Mouse (Mus musculus) liver, embryonic 15.5 days (tissue): ENCODE measurements around the gene Mllt6. TPM values are rescaled to one million over a fixed set of nuclear protein-coding genes. Genes with fewer than 3 reads are reported as not detected.
A peak's percentile ranks its signal among the peaks of the same experiment; 100 is the strongest.

Source experiments
- ATAC-seq: fragments of 200-750 bp; cut with Nextera tagmentation; 2 replicates; pipeline ENCODE4 v1.8.0; 2017; ENCODE audit warnings: moderate number of reproducible peaks, mild to moderate bottlenecking, moderate library complexity; ENCODE audit not compliant: insufficient read depth
- H3K27ac ChIP-seq: fragments of 300-500 bp; sonication (generic); replicated peaks from 2 replicates; pipeline ENCODE4 v1.5.1; 2015; ENCODE audit warnings: mild to moderate bottlenecking, inconsistent platforms
- H3K27me3 ChIP-seq: fragments of 300-500 bp; sonication (generic); 2 replicates; pipeline ENCODE4 v1.6.1; 2015; ENCODE audit warnings: mild to moderate bottlenecking, inconsistent platforms
- H3K36me3 ChIP-seq: fragments of 300-500 bp; sonication (generic); replicated peaks from 2 replicates; pipeline ENCODE4 v1.6.1; 2015; ENCODE audit warnings: moderate library complexity, mild to moderate bottlenecking, inconsistent platforms
- H3K4me1 ChIP-seq: fragments of 300-500 bp; sonication (generic); replicated peaks from 2 replicates; pipeline ENCODE4 v1.6.1; 2015; ENCODE audit warnings: inconsistent platforms
- H3K4me2 ChIP-seq: fragments of 300-500 bp; sonication (generic); 2 replicates; pipeline ENCODE4 v1.6.1; 2015; ENCODE audit warnings: moderate library complexity, mild to moderate bottlenecking, inconsistent platforms
- H3K4me3 ChIP-seq: fragments of 300-500 bp; sonication (generic); replicated peaks from 2 replicates; pipeline ENCODE4 v1.5.1; 2015; ENCODE audit warnings: mild to moderate bottlenecking, inconsistent platforms
- H3K9ac ChIP-seq: fragments of 300-500 bp; sonication (generic); 2 replicates; pipeline ENCODE4 v1.6.1; 2015; ENCODE audit warnings: moderate library complexity, mild to moderate bottlenecking, inconsistent platforms
- H3K9me3 ChIP-seq: fragments of 300-500 bp; sonication (generic); replicated peaks from 2 replicates; pipeline ENCODE4 v1.6.1; 2016; ENCODE audit warnings: inconsistent platforms
- WGBS: fragments of 180-500 bp; shearing (Covaris S2); methylation state at CpG from one replicate; pipeline ENCODE4 v1.1.7; 2015; ENCODE audit warnings: mixed read lengths; ENCODE audit not compliant: insufficient replicate concordance; 5-methylcytosine and 5-hydroxymethylcytosine counted together
- polyA plus RNA-seq: library from polyadenylated mRNA; unstranded; fragments of >200 nt; fragmentation: Nextera tagmentation; extraction: Ambion mirVana; gene quantifications from 2 replicates; pipeline ENCODE4 v1.2.1, GENCODE M21; 2015

Gene Mllt6
- polyA plus RNA-seq, 1 experiment from 2014 or later = 0.20 TPM

DNA sequence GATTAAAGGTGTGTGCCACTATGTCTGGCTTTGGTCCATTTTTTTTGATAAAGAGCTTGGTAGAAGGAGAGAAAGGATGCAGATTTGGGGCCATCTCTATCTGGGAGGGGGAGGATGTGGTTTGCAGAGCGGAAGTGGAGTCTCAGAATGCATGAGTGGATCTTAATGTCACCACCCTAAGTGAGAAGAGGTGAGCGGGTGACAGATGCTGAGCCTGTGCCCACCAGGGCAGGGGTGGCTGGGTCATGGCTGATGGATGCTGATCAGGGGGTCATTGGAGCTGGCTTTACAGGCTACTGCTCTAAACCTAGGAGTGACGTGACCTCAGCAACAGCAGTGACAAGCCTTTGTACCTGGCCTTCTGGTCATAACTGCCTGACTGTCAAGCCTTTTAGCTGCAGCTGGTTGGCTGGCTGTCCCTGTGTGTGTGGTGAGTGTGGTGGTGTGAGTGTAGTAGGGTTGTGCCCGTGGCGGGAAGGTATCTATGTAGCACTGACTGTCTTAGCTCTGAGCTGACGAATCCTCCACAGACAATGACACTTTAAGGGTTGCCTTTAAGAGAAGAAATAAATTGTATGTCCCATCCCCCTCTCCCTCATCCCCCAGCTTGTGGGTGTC, 21.0 kb downstream of the Mllt6 start:
- Histone ChIP-seq H3K27me3 (peaks cover 31% of the 10 kb centered on the region), H3K9me3 (no peaks in the 10 kb centered on the region), H3K4me2 (no peak overlapping the region), H3K4me3 (no peak overlapping the region), H3K36me3 (peaks cover 3% of the 10 kb centered on the region; the same call in 1 of the 2 replicates), H3K27ac (no peak overlapping the region), H3K4me1 (peaks cover 22% of the 10 kb centered on the region), H3K9ac (no peak overlapping the region)
- no peak for ATAC-seq
- 43% methylated on average over 6 of the region's 6 CpGs for WGBS

DNA sequence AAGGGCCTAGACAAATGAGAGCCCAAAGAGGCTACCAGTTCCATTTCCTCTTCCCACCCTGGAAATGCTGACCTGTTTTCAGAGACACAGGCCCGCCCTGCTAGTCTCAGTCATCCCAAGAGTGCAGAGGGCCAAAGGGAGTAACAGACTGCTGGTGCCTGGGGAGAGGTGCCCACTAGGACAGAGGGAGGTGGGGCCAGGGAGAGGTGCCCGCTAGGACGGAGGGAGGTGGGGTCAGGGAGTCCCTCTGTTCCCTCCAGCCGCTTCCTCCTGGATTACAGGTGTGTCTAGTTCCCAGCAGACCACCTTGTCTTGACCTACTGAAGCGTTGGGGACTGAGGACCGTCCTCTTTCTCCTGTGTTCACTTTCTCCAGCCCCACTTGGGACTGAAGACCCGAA, 21.6 kb downstream of the Mllt6 start:
- H3K4me2 ChIP-seq = no peak overlapping the region
- H3K4me1 ChIP-seq = peaks cover 22% of the 10 kb centered on the region
- peaks cover 3% of the 10 kb centered on the region; the same call in 1 of the 2 replicates for H3K36me3 ChIP-seq
- H3K27ac ChIP-seq = no peak overlapping the region
- H3K9ac ChIP-seq = no peak overlapping the region
- ATAC-seq = no peak
- H3K27me3 ChIP-seq = peaks cover 31% of the 10 kb centered on the region
- no peak overlapping the region for H3K4me3 ChIP-seq
- WGBS = 37% methylated on average over 7 of the region's 7 CpGs
- H3K9me3 ChIP-seq = no peaks in the 10 kb centered on the region

DNA sequence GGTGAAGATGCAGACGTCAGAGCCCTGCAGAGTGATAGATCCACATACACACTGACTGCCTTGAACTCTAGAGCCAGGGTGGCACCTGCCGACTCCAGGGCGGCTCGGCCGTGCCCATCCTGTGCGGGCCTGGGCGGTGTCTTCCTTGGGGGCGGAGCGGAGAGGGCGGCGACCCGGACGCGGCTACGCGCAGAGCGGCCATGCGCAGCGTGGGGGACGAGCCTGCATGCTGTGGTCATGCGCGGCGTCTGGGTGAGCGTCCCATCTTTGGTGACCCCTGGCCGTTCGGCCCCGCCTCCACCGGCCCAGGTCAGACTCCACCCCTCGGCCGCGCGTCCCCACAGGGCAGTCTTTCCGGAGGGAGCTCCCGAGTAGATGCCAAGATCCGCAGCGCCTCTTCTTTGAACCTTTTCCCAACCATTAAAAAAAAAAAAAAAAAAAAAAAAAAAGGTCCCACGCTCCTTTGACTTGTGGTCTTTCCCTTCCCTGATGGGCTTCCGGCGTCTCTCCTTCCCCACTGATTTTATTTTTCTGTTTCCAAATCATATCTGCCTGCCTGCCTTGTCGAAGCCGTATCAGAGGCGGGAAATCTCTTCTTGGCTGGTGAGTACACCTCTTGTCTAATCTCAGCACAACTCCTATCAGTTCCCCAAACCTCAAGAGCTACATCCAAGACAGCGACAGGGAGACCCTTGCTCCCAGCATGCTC, 22.6 kb downstream of the Mllt6 start, which contains the start of gene Cisd3:
Cisd3 (plus strand) TSS at position 214 of the 709 bp plus-strand sequence.
- peak; percentile 85 for ATAC-seq
- WGBS = under 1% methylated on average over 43 of the region's 43 CpGs
- no peaks in the 10 kb centered on the region for H3K9me3 ChIP-seq
- peaks cover 31% of the 10 kb centered on the region for H3K27me3 ChIP-seq
- H3K4me3 ChIP-seq = peak within 1 kb of the TSS; percentile 40
- no peak within 1 kb of the TSS for H3K9ac ChIP-seq
- peak within 1 kb of the TSS; percentile 61 for H3K4me2 ChIP-seq
- no peak within 1 kb of the TSS for H3K27ac ChIP-seq
- H3K36me3 ChIP-seq = no peaks in the 10 kb centered on the region
- H3K4me1 ChIP-seq = peaks cover 22% of the 10 kb centered on the region

DNA sequence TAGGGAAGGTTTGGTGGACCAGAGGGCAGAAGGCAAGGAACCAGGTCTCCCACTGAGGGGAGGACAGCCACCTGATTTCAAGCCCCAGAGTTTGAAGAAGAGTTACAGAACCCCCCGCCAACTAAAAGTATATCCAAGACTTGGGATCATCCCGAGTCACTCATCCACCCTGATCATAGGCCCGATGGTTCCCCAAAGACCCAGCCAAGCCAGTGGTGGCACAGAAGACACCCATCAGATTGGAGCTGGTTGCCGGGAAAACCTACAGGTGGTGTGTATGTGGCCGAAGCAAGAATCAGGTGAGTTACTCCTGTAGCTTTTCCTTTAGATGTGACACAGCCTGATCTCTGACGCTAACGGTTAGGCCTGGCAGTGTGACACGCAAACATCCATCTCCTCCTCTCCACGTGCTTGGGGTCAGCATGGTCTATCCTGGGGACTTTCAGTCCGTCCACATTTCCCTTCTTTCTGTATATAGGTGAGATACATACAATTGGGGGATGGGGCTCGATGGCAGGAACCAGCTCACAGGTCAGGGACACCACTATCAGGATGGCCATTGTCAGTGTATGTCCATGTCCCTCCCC, 23.2 kb downstream of the Mllt6 start:
- no peak for ATAC-seq
- H3K27me3 ChIP-seq = peaks cover 31% of the 10 kb centered on the region
- no peaks in the 10 kb centered on the region for H3K9me3 ChIP-seq
- peak overlapping the region; percentile 61 for H3K4me2 ChIP-seq
- peak overlapping the region; percentile 40; the same call in 1 of the 2 replicates for H3K4me3 ChIP-seq
- H3K4me1 ChIP-seq = peaks cover 22% of the 10 kb centered on the region
- WGBS = 55% methylated on average over 11 of the region's 11 CpGs
- H3K36me3 ChIP-seq = no peaks in the 10 kb centered on the region
- no peak overlapping the region for H3K9ac ChIP-seq
- H3K27ac ChIP-seq = no peak overlapping the region

DNA sequence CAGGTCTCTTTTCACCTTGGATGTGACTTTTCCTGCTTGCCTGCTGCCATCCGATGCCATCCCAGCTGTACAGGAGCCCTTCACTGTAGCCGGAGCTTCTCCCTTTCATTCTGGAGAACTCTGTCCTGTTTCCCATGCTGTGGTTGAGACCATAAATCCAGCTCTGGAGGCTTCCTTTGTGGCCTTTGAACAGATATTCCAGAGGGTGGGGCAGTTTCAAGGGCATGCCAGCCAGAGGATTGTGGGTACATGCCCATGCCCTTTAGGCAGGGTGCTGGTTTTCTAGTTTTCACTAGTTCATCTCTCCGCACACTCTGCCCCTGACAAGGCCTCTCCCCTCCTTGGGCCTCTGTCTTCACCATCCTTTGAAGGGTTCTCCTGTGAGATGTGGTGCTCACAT, 23.8 kb downstream of the Mllt6 start:
- Histone ChIP-seq H3K9ac (no peak overlapping the region), H3K4me2 (no peak overlapping the region; the same call in 1 of the 2 replicates), H3K4me3 (no peak overlapping the region), H3K4me1 (peaks cover 22% of the 10 kb centered on the region), H3K9me3 (no peaks in the 10 kb centered on the region), H3K27ac (no peak overlapping the region), H3K27me3 (peaks cover 31% of the 10 kb centered on the region), H3K36me3 (no peaks in the 10 kb centered on the region)
- WGBS = 80% methylated on average over 3 of the region's 3 CpGs
- ATAC-seq = no peak

DNA sequence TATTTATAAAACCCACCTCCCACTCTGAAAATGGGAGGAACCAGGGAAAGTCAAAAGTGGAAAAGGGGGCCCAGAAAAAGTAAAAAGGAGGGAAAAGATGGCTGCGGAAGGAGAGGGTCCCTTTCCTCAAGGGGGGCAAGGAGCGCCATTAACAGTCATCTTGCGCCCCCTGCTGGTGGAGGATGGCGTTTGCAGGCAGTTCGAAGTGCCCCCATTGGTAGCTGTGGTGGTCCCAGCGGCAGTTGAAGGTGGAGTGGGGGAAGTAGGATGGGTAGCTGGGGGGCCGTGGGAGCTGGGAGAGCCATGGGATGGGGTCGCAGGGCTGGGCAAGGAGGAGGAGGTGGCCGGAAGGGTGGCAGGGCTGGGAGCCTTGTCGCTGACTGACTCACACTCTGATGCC, 26.6 kb downstream of the Mllt6 start:
- no peak for ATAC-seq
- Histone ChIP-seq H3K27ac (no peak overlapping the region), H3K9me3 (no peaks in the 10 kb centered on the region), H3K36me3 (no peaks in the 10 kb centered on the region), H3K4me1 (peaks cover 25% of the 10 kb centered on the region), H3K4me2 (no peak overlapping the region), H3K4me3 (no peak overlapping the region), H3K9ac (no peak overlapping the region), H3K27me3 (peaks cover 23% of the 10 kb centered on the region)
- 22% methylated on average over 10 of the region's 10 CpGs for WGBS

DNA sequence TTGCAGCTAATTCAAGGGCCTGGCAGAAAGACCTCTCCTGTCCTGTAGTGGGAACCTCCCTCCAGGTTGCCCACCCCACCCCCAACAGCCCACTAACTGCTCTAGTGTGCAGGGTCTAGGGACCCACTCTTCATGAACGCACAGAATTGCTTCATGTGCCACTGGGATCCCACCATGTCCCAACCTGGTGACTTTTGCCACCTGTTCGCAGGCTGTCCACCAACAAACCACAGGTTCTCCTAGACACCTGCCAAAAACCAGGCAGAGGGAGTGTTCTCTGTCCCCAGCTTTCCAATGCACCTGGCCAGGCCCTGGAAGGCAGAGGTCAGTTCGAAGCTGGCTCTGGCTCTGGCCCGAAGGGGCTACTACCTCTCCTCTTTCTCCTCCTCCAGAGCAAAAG, 31.2 kb downstream of the Mllt6 start:
- no peak for ATAC-seq
- no peaks in the 10 kb centered on the region for H3K36me3 ChIP-seq
- peaks cover 31% of the 10 kb centered on the region for H3K27me3 ChIP-seq
- no peaks in the 10 kb centered on the region for H3K9me3 ChIP-seq
- H3K4me2 ChIP-seq = no peak overlapping the region
- H3K4me3 ChIP-seq = no peak overlapping the region
- H3K27ac ChIP-seq = no peak overlapping the region
- no peak overlapping the region for H3K9ac ChIP-seq
- peaks cover 39% of the 10 kb centered on the region for H3K4me1 ChIP-seq
- WGBS = 65% methylated on average over 4 of the region's 4 CpGs

DNA sequence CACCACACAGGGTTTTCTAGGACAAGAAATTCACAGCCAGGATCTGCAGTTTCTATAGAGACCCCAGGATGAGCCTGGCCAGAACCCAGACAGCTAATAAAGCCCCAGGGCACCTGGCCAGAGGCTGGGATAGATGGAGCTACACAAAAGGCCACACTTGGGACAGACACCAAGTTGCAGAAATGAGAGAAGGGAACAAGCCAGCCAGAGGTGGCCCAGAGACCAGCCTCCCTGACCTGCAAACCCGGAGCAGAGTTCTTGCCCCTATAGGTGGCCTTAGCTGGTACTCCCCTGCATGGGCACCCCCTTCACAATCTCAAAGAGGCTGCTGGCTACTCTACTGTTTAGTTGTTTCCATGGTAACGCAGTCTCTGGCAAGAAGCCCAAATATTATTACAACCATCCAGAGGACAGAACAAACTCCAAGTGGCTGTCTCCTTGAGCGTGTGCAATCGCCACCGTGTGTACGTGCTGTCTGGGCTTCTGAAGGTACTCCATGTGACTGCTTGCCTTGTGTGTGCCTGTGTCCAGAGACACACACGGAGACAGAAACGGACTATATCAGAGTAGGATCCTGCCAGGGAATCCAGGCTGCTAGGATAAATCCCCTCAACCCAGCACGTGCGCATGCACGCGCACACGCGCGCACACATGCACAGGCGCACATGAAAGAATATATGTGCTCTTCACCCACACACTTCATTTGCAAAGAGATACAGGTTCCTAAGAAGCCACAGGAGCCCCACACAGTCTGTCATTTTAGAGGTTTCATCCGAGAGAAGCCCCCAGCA, 31.9 kb downstream of the Mllt6 start:
- WGBS = 75% methylated on average over 17 of the region's 17 CpGs

DNA sequence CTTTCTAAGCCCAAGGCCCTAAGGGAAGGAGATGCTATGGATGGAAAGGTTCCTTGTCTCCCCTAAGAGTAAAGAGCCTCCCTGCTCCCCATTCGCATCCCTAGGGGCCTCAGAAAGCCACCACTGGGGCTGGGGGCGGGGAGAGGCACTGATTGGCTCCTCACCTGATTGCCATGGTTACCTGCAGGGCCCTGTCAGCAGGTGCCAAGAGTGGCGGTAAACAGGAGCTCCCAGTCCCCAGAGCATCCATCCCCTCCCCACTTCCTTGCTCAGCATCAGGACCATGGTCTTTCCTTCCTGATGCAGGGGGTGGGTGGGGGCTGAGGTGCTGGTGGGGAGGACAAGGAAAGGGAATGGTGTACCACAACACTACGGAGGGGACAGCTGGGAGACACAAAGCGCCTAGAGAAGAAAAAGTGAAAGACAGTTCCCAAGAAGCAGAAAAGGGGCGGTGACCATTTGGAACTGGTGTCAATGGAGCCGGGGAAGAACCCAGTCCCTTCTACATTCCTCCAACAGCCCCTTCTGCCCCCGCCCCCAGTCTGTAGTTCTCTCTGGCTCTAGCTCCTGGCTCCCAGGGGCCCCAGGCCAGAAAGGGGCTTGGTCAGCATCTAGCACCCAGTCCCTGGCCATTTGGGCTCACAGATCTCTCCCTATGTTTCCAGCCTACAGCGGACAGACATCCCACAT, 32.6 kb downstream of the Mllt6 start:
- Histone ChIP-seq H3K27me3 (peaks cover 46% of the 10 kb centered on the region), H3K36me3 (no peaks in the 10 kb centered on the region), H3K4me3 (no peak overlapping the region), H3K4me2 (no peak overlapping the region), H3K9ac (no peak overlapping the region), H3K4me1 (peaks cover 52% of the 10 kb centered on the region), H3K9me3 (no peaks in the 10 kb centered on the region), H3K27ac (no peak overlapping the region)
- ATAC-seq = no peak
- 59% methylated on average over 9 of the region's 9 CpGs for WGBS

More for the DNA sequence above, 31.9 kb downstream of the Mllt6 start:
- Histone ChIP-seq H3K9ac (no peak overlapping the region), H3K36me3 (no peaks in the 10 kb centered on the region), H3K27me3 (peaks cover 38% of the 10 kb centered on the region), H3K4me3 (no peak overlapping the region), H3K4me1 (peaks cover 45% of the 10 kb centered on the region), H3K9me3 (no peaks in the 10 kb centered on the region), H3K4me2 (no peak overlapping the region), H3K27ac (0 out of 2 replicates have a peak overlapping the region, but pooled peaks have one; percentile 1)
- ATAC-seq = no peak

DNA sequence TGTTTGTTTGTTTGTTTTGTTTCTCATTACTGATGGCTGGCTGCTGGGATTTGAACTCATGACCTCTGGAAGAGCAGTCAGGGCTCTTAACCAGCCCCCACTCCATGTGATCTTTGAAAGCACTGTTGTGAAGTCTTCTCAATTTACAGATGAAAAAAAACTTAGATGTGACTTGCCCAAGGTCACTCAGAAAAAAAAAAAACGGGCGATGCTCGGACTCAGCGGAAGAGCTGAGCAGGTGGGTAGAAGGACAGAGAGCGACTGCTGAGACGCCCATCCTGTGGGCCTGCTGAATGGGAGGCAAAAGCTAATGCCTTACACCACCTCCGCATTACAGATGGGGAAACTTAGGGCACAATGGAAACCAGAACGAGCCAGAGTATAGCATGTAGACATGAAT, 33.5 kb downstream of the Mllt6 start:
- no peak overlapping the region for H3K27ac ChIP-seq
- no peak overlapping the region for H3K9ac ChIP-seq
- no peaks in the 10 kb centered on the region for H3K9me3 ChIP-seq
- peaks cover 59% of the 10 kb centered on the region for H3K4me1 ChIP-seq
- peaks cover 54% of the 10 kb centered on the region for H3K27me3 ChIP-seq
- H3K4me2 ChIP-seq = no peak overlapping the region
- no peak for ATAC-seq
- 75% methylated on average over 8 of the region's 8 CpGs for whole genome bisulfite sequencing
- H3K4me3 ChIP-seq = no peak overlapping the region
- no peaks in the 10 kb centered on the region for H3K36me3 ChIP-seq
